Mouse (Mus musculus) liver, embryonic 16.5 days (tissue): ENCODE measurements at regions not wholly inside any gene's neighbourhood (a gene's known extent, or its start where the extent isn't known, plus 50 kb on each side); places are given as distances from the start of the nearest gene placed in this dataset.

Experiments
- ATAC-seq: fragments of 200-750 bp; cut with Nextera tagmentation; 2 replicates; pipeline ENCODE4 v1.8.0; 2017; ENCODE audit warnings: low read depth, mild to moderate bottlenecking, moderate number of reproducible peaks, moderate library complexity
- H3K27ac ChIP-seq: fragments of 300-500 bp; sonication (generic); 2 replicates; pipeline ENCODE4 v1.5.1; 2014; ENCODE audit warnings: mild to moderate bottlenecking, low read length
- H3K27me3 ChIP-seq: fragments of 300-500 bp; sonication (generic); 2 replicates; pipeline ENCODE4 v1.6.1; 2014; ENCODE audit warnings: low read depth, low read length, mixed read lengths; ENCODE audit not compliant: control insufficient read depth, insufficient read depth
- H3K36me3 ChIP-seq: fragments of 300-500 bp; sonication (generic); 2 replicates; pipeline ENCODE4 v1.6.1; 2014; ENCODE audit warnings: mild to moderate bottlenecking; ENCODE audit not compliant: control insufficient read depth, insufficient read depth
- H3K4me1 ChIP-seq: fragments of 300-500 bp; sonication (generic); 2 replicates; pipeline ENCODE4 v1.6.1; 2014; ENCODE audit warnings: low read depth, low read length, mixed read lengths; ENCODE audit not compliant: control insufficient read depth
- H3K4me2 ChIP-seq: fragments of 300-500 bp; sonication (generic); 2 replicates; pipeline ENCODE4 v1.6.1; 2014; ENCODE audit warnings: low read depth, low read length, mixed read lengths
- H3K4me3 ChIP-seq: fragments of 300-500 bp; sonication (generic); 2 replicates; pipeline ENCODE4 v1.5.1; 2014; ENCODE audit warnings: low read depth, mild to moderate bottlenecking, low read length
- H3K9ac ChIP-seq: fragments of 300-500 bp; sonication (generic); 2 replicates; pipeline ENCODE4 v1.6.1; 2014; ENCODE audit warnings: low read depth, low read length
- H3K9me3 ChIP-seq: fragments of 300-500 bp; sonication (generic); replicated peaks from 2 replicates; pipeline ENCODE4 v1.6.1; 2016; ENCODE audit warnings: low read length; ENCODE audit not compliant: control insufficient read depth
- WGBS: fragments of 180-500 bp; shearing (Covaris S2); extraction: QIAGEN DNeasy Blood & Tissue Kit; methylation state at CpG from one replicate; pipeline ENCODE4 v1.1.7; 2014; ENCODE audit not compliant: insufficient replicate concordance; 5-methylcytosine and 5-hydroxymethylcytosine counted together

DNA sequence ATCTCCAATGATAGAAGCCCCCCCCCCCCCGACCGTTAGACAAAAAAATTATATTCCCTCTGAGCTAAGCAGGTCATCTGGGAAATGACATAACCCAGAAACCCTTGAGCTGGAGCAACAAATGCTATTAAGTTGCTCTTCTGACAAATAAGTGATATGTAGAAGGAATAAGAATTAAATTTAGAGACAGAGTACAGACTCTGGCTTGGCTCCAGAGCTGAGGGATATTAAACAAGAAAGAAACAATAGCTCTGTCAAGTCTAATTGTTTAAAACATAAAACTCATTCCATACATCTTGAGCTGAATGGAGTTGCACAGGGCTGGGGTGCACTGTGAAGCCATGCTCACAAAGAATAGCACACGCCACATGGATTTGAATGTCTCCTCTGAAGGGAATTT lies 407.3 kb upstream of the Gm10306 start:
- Histone ChIP-seq H3K9me3 (no peaks in the 10 kb centered on the region), H3K27ac (no peak overlapping the region), H3K9ac (no peak overlapping the region), H3K4me2 (no peak overlapping the region), H3K4me1 (no peaks in the 10 kb centered on the region), H3K27me3 (no peaks in the 10 kb centered on the region), H3K36me3 (no peaks in the 10 kb centered on the region), H3K4me3 (no peak overlapping the region)
- WGBS: 46% methylated on average over 3 of the region's 3 CpGs
- ATAC-seq: no peak

DNA sequence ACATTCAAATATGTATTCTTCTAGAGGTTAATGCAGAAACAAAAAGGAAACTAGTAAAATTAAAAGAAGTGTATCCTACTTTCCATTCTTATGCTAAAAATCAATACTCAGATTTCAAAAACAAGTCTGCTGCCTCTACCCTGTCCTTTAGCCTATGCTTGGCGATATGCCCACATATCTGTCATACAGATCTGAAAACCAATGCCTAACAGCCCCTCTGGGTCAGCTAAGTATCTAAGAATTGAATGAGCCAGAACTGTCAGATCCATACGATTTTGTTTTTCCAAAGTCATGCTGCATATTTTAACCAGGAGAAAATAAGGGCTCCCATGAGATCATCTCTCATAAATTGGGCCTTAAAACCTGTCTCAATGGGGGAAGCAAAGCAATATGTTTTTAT lies 395.7 kb upstream of the Gm10306 start:
- Histone ChIP-seq H3K4me3 (no peak overlapping the region), H3K27ac (no peak overlapping the region), H3K4me2 (no peak overlapping the region), H3K36me3 (no peaks in the 10 kb centered on the region), H3K9ac (no peak overlapping the region), H3K4me1 (no peaks in the 10 kb centered on the region), H3K9me3 (no peaks in the 10 kb centered on the region), H3K27me3 (no peaks in the 10 kb centered on the region)
- ATAC-seq: no peak
- 61% methylated on average over 2 of the region's 2 CpGs for WGBS

DNA sequence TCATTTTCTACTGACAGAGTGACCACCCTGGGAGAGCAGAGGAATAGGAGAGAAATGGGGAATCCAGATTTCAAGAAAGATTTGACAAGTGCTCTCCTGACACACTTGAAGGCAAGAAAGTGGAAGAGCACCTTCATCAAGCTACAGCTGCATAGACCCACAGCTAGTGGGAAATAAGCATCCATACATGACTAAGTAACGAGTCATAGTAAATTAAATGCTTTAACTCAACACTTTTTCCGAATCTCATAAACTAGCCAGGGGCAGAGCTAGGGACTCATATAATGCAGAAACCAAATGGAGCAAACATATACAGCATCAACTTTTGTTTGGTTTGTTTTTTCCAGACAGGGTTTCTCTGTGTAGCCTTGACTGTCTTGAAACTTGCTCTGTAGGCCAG lies 383.2 kb upstream of the Gm10306 start:
- Histone ChIP-seq H3K4me3 (no peak overlapping the region), H3K9ac (no peak overlapping the region), H3K36me3 (no peaks in the 10 kb centered on the region), H3K9me3 (no peaks in the 10 kb centered on the region), H3K27me3 (no peaks in the 10 kb centered on the region), H3K4me2 (no peak overlapping the region), H3K4me1 (no peaks in the 10 kb centered on the region), H3K27ac (no peak overlapping the region)
- no peak for ATAC-seq
- 55% methylated on average over 2 of the region's 2 CpGs for WGBS

DNA sequence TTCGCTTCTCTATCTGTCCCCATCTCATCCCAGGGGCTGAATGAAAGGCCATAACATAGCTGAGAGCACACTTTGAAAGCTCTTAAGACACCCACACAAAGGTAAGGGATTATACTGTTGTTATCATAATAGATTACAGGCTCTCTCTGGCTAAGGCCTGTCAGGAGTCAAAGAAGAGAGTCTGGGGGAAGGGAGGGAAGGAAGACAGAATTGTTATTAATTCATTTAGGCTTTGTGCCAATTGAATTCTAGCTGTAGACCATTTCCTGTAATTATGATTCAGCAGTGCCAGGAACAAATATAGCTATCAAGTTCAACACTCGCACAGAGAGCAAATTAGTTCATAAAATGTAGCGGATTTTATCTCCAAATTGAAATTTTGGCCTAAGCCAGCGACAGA lies 369.3 kb upstream of the Gm10306 start:
- H3K9ac ChIP-seq: no peak overlapping the region
- 65% methylated on average over 4 of the region's 4 CpGs for WGBS

DNA sequence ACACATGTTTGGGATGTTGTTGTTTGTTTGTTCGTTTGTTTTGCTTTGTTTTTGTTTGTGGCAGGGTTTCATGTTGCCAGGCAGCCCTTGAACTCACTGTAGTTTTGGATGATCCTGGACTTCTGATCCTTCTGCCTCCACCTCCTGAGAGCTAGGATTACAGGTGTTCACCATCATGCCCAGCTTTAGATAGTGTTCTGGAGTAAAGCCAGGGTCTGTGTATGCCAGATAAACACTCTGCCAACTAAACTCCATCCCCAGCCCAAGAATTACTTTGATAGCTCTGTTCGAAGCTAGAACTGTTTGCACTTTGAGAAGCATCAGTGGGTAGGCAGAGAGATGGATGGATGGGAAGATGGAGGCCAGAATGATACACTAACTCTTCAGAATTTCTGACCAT lies 368.0 kb upstream of the Gm10306 start:
- Histone ChIP-seq H3K27ac (no peak overlapping the region), H3K4me3 (no peak overlapping the region), H3K4me2 (no peak overlapping the region), H3K9ac (no peak overlapping the region), H3K9me3 (no peaks in the 10 kb centered on the region), H3K36me3 (no peaks in the 10 kb centered on the region), H3K4me1 (no peaks in the 10 kb centered on the region), H3K27me3 (no peaks in the 10 kb centered on the region)
- ATAC-seq: no peak
- WGBS: 43% methylated on average over 2 of the region's 2 CpGs

More for the DNA sequence above, 369.3 kb upstream of the Gm10306 start:
- H3K4me1 ChIP-seq: no peaks in the 10 kb centered on the region
- H3K36me3 ChIP-seq: no peaks in the 10 kb centered on the region
- no peak for ATAC-seq
- no peak overlapping the region for H3K27ac ChIP-seq
- H3K27me3 ChIP-seq: no peaks in the 10 kb centered on the region
- no peak overlapping the region for H3K4me2 ChIP-seq
- no peak overlapping the region for H3K4me3 ChIP-seq
- H3K9me3 ChIP-seq: no peaks in the 10 kb centered on the region

DNA sequence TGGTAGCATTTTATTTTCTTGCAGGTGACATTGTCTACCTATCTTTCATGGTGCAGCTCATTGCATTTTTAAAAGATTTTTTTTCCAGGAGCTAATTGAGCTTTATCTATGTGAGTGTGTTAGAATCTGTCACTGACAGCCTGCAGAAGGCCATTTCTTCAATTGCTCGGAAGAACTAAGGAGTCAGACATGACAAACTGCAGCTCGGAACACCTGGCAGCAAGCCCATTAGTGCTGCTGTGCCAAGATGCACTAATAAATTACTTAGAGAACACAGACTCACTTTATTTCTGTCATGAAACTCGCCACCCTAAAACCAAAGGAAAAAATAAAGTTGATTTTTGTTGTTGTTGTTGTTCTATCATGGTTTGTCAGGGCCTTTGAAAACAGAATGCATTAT lies 367.5 kb upstream of the Gm10306 start:
- Histone ChIP-seq H3K9ac (no peak overlapping the region), H3K27ac (no peak overlapping the region), H3K4me3 (no peak overlapping the region), H3K36me3 (no peaks in the 10 kb centered on the region), H3K4me1 (no peaks in the 10 kb centered on the region), H3K27me3 (no peaks in the 10 kb centered on the region), H3K9me3 (no peaks in the 10 kb centered on the region), H3K4me2 (no peak overlapping the region)
- 64% methylated on average over 3 of the region's 3 CpGs for WGBS
- ATAC-seq: no peak

DNA sequence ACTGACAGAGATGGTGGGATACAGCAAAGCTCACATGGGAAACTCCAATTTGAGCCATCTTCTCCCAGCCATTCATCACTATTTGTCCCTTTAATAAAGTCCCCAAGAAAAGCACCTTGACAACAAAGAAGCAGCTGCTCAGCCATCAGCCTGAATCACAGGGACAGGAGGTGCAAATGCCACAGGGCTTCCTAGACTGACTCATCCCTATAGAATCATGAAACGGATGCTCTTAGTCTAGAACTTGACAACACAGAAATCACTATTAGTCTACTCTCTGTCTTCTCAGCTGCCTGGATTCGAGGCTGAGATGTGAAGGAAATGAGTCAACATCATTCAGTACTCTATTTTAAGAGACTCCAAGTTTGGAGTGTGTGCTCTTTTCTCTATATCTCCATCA lies 365.4 kb upstream of the Gm10306 start:
- Histone ChIP-seq H3K9me3 (no peaks in the 10 kb centered on the region), H3K27ac (no peak overlapping the region), H3K27me3 (no peaks in the 10 kb centered on the region), H3K36me3 (no peaks in the 10 kb centered on the region), H3K4me3 (no peak overlapping the region), H3K4me2 (no peak overlapping the region), H3K4me1 (no peaks in the 10 kb centered on the region), H3K9ac (no peak overlapping the region)
- WGBS: 46% methylated on average over 2 of the region's 2 CpGs
- ATAC-seq: no peak

DNA sequence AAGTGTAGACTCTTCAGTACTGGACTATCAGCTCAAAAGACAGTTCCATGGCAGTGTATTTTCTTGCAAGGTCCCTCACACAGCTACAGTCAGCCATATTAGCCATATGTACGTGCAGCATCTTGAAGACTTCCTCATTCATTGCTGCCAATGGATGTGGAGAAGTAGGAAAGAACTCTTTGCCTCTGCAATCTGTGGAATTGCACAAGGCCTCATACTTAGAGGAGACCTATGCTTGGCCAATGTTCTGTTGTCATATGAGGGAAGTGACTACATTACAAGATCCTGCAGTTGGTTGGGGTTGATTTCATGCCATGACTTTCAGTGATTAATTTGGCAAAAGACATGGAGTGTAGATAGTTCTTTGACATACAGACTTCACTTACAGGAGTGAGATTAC lies 340.1 kb upstream of the Gm10306 start:
- Histone ChIP-seq H3K27ac (no peak overlapping the region), H3K9ac (no peak overlapping the region)

DNA sequence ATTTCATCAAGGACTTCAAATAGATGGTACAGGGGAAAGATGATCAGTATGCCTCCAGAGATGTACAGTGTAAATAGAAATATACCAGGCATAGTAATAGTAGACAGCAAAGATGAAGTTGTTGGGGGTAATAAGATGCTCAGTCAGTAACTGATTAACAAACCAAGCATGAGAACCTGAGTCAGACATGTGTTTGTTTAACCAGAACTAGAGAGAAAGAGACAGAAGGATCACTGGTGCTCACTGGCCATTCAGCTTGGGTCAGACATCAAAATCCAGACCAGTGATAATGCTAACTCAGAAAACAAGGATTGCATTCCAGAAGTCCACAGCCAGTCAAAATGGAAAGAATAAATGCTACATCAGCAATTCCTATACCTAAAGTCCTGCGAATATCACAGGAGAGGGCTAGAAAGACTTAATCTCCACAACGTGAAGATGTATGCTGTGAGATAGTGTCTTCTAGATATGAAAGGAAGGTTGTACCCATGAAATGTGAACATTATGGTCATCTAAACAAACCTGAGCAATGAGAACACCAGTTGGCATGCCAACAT lies 320.6 kb upstream of the Gm10306 start:
- ATAC-seq: no peak
- Histone ChIP-seq H3K9me3 (no peaks in the 10 kb centered on the region), H3K27me3 (no peaks in the 10 kb centered on the region), H3K36me3 (no peaks in the 10 kb centered on the region), H3K4me1 (no peaks in the 10 kb centered on the region), H3K27ac (no peak overlapping the region), H3K4me3 (no peak overlapping the region), H3K4me2 (no peak overlapping the region), H3K9ac (no peak overlapping the region)
- 66% methylated on average over 2 of the region's 2 CpGs for WGBS

More for the DNA sequence above, 340.1 kb upstream of the Gm10306 start:
- Histone ChIP-seq H3K4me2 (no peak overlapping the region), H3K36me3 (no peaks in the 10 kb centered on the region), H3K4me3 (no peak overlapping the region), H3K9me3 (no peaks in the 10 kb centered on the region), H3K4me1 (no peaks in the 10 kb centered on the region), H3K27me3 (no peaks in the 10 kb centered on the region)
- 42% methylated on average over 1 of the region's 1 CpGs for WGBS
- no peak for ATAC-seq
